Mouse (Mus musculus): ENCODE data around the gene Stk4.

Gene Stk4

DNA sequence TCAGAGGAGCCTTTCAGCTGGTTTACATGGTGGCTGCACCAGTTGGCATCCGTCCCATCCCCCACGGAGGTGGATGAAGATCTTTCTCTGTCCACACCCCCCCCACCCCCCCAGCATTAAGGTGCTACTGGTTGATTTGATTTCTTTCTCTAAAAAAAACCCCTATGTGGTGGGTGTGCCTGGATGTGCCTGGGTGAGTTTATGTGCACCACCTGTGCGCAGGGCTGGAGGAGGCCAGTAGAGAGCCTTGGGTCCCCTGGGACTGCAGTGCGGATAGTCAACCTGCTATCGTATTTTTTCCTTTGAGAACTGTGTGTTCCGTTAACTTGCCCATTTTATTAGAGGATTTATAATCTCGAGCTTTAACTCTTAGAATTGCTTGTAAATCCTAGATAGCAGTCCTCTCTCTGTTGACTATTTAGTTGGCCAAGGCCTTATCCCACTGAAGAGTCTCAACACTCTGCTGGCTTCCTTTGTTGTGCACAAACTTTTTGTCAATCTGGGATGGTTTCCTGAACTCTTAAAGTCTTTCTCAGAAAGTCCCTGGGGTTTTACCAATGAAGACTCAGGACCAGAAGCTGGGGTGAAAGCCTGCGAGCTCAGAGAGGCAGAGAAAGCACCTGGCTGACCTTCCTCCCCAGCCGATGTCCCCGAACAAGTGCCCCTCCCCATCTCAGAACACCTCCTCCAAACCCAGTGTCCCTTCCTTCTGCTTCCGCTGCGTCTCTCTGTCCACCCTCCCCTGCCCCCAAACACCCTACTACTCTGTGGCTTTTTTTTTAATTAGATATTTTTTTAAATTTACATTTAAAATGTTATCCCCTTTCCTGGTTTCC lies 58.7 kb downstream of the Stk4 start:
- no peak for DNase-seq

DNA sequence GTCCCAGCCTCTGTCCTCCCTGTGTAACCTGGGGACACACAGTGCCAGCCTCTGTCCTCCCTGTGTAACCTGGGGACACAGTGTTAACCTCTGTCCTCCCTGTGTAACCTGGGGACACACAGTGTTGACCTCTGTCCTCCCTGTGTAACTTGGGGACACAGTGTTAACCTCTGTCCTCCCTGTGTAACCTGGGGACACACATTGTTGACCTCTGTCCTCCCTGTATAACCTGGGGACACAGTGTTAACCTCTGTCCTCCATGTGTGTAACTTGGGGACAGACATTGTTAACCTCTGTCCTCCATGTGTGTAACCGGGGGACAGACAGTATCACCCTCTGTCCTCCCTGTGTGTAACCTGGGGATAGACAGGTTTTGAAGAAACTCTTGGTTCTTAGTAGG lies 61.5 kb downstream of the Stk4 start:
- no peak for DNase-seq

DNA sequence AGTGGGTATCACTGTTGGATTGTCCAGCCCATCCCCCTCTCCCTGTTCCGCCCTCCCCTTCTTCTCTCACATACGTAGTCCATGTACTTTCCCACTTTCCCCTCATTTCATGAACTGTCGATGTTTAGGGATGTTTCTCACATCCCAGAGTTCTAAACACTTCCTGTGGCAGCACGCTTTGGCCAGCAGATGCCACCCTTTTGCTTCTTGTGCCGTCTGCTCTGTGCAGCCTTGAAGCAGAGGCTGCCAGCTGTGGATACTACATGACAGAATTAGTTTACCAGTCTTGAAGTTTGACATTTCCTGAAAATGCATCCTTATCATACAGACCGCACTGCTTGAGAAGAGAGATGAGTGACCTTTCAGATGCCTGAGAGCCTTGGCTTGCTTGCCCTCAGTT lies 64.4 kb downstream of the Stk4 start:
- DNase-seq, result no peak

DNA sequence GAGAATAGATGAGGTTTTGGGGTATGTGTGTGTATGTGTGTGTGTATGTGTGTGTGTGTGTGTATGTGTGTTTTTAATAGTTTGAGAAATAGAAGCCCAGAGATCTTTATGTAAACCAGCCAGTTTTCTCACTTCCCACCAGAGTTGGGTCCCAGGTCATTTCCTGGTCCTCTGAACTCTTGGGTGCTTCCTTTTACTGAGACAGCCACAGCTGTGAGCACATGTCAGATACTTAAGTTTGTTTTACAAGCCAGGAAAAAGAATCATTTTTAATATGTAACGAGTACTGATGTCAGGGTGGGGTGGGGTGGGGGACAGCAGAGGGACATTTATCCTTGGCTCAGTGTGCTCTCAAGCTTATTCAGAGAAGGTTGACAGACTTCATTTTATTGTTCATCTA lies 65.2 kb downstream of the Stk4 start:
- DNase-seq, result no peak

DNA sequence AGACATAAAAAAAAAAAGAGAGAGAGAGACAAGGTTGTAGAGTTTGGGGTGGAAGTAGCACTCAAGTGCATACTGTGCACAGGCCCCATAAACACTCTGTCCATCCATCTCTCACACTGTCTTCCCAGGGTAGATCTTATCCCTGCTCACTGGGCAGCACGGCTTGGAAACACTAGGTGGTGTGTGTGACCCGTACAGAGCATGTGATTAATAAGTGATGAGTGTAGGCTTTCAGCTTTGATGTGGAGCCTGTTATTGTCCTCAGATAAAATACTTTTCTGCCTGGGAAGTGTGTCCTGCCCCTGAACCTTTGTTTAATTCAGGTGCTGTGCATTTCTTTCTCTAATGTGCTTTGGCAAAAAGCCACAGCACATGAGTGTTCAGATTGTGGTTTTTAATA lies 66.3 kb downstream of the Stk4 start:
- no peak for DNase-seq

DNA sequence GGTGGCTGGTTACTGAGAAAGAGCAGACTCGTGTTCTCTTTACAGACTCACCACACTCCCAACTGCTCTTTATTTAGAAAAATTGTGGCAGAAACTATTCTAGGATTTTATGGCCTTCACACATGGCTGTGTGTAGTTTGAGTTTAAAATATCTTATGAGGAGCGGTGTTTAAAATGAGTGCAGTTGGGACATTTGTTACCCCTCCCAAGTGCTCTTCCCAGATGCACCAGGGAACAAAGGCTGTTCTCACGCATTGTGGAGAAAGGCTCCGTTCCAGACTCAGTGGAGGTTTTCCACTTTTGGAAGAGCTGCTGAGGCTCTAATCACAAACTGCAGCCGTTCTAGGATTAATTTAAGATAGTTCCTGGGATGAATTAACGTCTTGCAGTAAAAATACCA lies 67.6 kb downstream of the Stk4 start:
- DNase-seq, result no peak

DNA sequence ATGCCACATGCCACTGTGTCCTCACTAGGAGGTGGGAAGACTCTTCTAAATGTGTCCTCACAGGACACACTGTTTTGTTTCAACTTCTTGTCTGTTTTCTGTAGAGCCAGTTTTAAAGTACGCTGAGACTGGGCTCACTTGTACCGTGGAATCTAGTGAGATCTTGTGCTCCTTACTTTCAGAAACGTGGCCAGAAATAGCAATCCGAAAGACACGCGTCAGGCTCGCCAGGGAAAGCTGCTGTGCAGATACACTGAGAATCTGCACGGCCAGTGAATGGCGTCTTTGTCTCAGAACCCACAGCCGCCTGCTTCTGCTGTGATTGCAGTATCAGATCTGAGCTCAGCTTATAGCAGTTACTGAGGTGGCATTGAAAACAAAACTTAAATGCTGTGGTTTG lies 71.9 kb downstream of the Stk4 start:
- no peak for DNase-seq

DNA sequence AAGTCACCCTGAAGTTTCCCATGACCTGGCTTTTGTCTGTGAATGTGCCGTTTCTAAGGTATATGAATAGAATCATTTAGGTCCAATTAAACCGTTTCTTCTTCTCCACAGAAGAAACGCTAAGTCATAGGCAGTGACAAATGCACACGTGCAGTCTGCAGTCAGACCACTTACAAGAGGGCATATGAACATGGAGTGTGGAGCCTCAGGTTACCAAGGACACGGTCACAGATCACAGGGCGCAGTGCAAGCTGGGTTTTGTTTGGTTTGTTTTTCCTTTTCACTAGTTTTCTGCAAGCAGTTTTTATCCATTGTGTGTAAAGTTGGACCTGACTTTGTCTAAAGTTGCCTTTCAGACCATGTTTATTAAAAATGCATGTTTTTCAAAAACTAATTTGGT lies 73.9 kb downstream of the Stk4 start:
- no peak for DNase-seq

DNA sequence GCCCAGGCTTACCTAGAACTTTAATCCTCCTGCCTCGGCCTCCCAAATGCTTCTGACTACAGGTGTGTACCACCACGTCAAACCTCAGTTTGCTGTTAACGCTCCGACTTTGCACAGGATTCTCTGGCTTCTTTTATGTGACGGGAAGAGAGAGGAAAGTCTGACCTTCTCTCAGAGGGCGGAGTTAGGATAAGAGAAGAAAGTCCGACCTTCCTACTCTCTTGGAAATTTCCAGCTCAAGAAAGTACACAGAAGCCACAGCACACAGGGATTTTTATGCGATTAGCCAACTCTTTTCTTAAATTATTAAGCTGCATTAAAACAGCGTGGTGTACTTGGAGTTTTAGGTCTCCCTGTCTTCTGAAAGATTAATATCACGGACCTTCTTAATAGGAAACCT lies 74.4 kb downstream of the Stk4 start:
- no peak for DNase-seq

DNA sequence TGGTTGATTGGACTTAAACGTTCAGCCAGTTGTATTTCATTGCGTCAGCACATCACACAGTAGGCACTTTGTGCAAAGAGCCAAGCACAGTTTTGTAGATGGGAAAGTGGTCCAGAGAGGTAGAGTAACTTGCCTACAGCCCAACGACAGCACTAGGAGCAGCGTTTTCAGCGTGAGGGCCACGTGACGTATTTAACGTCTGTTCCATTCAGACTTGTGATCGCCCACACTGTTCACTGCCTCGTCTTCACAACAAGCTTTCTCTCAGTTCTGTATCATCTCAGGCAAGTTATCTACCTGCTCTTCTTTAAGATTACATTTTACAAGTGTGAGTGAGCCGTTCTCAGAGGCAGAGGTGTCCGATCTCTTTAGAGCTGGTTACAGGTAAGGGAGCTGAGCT lies 76.4 kb downstream of the Stk4 start:
- no peak for DNase-seq

DNA sequence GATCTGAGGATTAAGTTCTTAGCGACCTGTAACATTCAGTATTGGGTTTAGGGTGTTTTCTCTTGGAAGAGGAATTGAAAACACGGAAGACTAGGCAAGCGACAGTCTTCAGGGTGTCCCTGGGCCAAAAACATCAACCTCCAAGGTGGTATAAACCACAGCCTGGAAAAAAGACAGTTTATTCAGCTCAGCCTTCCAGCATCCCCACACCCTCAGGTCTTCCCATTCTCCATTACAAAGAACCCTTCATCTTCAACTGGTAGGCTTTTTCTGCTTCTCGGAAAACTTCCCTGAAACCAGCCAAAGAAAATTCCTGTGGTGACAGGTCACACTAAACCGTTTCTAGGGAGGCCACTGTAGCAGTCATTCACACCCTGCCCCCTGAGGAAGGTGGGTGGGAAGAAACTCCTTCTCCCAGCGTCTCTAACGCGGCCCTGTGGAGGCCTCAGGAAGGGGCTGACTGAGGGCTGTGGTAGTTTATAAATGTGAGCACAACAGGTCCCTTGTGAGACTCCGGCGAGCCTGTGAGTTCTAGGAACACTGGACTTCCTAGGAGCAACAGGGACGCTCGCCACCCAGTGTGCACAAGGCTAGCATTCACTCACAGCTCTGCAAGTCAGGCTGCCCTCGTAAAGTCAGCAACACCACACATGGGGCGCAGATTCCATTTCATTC lies 80.1 kb downstream of the Stk4 start:
- DNase-seq, result no peak

DNA sequence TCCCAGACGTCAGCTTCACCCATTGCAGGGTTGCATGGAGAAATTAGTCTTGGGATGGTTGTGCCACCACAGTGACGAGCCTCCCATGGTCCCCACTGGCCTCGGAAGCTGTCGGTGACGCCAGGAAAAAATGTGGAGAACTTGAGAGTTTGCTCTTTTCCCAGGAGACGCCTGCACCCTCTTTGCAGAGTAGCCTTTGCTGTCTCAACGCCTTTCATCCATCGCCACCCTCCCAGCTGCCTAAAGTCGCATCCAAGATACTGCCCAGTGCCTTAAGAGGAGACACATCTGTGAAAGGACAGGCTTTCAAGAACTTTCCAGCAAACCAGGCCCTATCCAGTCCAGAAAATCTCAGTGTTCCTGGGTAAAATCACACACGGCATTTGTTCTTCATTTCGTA lies 82.2 kb downstream of the Stk4 start:
- DNase-seq, result no peak

DNA sequence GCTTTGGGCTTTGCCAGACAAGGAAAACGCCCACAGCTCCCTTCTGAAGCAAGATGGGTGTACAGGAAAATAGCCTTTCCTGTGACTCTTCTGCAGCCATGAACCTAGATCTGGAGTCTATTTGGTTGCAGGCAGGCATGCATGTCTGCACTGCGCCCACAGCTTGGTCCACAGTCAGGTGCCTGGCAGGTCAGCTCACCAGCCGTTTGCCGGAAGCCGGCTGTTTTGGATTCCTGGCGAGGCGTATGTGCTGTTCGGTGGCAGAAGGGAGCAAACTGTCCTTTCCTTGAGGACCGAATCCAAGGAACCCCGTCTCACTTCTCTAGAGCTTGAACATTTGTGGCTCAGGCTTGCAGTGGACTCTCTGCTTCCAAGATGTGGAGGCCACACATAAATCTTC lies 83.9 kb downstream of the Stk4 start:
- DNase-seq, result no peak

DNA sequence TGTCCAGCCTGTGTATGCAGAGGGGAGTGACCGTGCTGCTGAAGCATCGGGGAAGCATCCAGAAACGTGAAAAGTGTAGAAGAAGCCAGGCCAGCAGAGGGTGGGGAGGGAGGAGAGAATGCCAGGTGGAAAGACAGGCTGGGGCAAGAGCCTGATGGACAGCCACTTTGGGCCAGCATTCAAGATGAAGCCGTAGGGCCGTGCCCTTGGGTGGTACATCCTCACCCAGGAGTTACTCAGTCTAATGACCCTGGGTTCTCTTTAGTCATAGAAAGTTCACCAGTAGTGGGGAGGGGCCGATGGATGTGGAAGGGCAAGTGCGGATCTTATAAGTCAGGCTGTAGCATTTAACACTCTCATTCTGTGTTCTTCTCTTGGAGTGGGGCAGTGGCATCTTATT lies 86.0 kb downstream of the Stk4 start:
- DNase-seq, result no peak

DNA sequence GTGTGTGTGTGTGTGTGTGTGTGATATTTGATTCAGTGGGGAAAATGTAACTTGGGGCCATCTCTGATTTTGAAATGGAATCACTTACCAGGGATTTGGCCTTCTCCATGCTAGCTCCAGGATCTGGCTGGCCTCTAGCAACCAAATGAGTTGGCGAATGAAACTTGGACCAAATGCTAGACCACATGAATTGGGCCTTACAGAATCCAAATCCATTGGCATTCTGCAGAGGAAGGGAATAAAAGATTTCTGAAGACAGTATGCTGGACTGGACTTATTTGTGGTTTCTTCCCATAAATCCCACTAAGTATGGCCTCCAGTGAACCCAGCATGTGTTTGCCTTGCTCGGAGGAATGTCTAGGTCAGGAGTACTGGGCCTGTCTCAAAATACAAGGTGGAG lies 88.7 kb downstream of the Stk4 start:
- no peak for DNase-seq

DNA sequence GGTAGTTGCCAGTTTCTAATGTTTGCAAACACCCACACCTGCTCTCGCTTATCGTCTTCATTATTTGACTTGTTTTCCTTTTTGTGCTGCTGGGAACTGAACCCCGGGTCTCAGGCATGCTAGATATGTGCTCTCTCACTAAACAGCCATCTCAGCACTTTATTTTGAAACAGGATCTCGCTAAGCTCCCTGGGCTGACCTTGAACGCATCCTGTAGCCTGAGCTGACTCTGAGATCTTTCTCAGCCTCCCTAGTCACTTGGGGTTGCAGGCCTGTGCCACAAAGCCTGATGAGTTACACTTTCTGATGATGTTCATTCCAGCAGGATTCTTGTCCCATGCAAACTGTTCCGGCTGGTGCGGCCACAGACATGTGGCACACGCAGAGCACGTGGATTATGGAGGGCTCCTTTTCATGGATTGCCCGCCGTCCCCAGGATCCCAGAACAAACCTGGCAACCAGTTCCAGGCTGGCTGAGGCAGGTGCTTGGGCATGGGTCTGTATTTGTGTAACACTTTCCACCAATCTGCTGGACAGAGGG lies 91.5 kb downstream of the Stk4 start:
- no peak for DNase-seq

DNA sequence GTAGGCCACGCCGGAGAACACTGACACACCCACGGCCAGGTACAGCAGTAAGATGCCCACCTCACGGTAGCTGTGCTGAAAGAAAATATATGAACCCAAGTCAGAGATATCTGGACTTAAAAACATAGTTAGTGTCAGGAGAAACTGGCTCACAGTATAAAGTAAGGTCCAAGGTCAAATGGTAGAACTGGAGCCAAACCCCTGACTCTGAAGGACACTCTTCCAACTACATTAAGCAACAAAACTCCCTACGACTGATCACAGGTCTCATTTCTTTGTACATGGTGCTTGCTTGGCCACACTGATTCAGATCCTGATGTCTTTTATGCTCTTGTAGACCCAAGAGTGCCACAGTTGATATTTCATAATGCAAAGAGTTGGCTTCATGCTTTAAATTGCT lies 94.8 kb downstream of the Stk4 start:
- DNase-seq, result no peak

DNA sequence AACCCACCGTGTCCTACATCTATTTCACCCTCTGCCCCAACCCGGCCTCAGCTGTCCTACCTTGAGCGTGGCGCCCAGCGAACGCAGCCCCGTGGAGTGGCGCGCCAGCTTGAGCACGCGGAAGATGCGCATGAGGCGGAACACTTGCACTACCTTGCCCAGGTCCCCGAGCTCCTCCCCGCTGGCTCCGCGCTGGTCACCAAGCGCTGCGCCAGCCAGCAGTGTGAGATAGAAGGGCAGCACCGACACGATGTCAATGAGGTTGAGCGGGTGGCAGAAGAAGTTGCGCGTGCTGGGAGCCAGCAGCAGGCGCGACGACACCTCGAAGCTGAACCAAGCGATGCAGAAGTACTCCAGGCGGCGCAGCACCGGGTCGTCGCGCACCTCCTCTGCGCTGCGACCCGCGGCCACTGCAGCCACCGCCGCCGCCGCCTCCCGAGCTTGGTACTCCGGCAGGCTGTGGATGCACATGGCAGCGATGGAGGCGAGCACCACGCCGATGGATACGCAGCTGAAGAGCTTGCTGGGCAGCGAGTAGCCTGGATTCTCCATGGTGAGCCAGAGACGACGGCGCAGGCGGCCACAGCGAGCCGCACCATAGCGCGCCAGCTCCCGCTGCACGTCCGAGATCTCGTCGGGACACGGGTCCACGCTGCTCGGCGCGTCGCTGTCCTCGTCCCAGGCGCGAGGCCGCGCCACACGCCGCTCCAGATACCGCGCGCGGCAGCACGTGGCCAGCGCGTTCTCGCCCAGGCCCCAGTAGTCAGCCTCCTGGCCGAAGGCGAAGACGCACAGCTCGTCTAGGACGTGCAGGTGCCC lies 97.8 kb downstream of the Stk4 start:
- no peak for DNase-seq

DNA sequence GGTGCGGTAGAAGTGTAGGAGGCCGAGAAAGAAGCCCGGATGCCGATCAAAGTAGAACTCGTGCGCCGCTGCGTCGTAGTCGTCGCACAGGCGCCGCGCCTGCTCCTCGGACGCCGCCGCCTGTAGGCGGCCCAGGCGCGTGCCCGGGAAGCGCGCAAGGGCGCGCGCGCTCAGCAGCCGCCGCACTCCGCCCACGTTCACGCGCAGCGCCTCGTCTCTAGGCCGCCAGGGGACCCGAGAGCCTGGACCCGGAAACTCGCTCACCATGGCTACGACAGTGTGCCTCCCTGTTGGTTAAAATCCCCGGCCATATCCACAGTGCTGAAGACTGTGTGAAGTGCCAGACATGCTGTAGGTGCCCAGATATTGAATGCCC lies 98.4 kb downstream of the Stk4 start:
- no peak for DNase-seq

DNA sequence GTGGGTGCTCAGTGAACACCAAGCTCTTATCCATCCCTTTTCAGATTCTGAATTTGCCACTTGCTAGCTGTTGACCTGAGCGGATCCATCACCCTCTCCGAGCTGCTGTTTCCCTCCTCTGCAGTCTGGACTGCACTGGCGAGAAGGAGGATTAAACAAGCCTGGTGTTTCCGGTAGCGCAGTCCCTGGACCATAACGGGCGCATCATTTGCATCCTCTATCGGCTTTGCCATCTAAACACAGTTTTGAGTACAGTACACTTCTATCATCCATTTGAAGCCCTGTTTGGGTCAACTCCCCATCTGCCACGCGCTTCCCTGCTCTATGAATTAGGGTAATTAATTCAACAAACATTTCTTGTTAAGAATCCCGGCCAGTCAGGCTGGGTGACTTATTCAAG lies 100.2 kb downstream of the Stk4 start:
- no peak for DNase-seq

DNA sequence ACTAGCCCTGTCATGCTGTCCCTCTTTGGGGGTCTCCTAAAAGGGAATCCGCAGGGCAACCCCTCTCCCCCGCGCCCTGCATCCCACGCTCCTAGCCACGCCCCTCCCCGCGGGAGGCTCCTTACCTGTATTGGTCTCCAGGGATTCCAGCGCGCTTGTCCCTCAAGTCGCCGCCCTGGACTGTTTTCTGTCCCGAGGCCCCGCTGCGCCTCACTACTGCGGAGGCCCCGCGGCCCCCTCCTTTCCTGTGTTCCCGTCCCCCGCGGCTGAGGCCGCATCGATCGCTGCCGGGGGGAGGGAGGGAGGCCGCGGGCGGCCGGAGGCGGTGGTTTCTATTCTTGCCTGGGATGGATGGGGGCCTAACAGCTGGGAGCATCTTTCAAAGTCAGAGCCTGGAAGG lies 100.8 kb downstream of the Stk4 start, which contains the start of gene Kcns1:
Kcns1 (minus strand) TSS at position 212 of the 400 bp plus-strand sequence.
- no peak for DNase-seq

DNA sequence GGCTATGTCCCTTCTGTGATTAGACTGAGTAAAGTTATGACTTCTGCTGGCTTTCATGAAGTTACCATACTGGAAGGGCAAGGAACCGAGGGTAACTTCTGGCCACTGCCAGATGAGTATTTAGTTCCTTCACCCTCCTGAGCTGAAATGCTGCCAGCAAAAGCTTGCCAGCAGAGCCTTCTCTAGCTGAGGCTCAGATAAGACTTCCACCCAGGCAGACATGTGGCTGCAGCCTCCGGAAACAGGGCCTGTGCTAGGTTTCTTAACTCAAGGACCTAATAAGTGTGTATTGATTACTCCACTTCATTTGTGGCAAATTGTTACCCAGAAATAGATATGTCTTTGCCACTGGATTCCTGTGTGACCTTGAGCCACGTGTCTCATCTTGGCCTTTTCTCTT lies 103.3 kb downstream of the Stk4 start:
- DNase-seq, result no peak

DNA sequence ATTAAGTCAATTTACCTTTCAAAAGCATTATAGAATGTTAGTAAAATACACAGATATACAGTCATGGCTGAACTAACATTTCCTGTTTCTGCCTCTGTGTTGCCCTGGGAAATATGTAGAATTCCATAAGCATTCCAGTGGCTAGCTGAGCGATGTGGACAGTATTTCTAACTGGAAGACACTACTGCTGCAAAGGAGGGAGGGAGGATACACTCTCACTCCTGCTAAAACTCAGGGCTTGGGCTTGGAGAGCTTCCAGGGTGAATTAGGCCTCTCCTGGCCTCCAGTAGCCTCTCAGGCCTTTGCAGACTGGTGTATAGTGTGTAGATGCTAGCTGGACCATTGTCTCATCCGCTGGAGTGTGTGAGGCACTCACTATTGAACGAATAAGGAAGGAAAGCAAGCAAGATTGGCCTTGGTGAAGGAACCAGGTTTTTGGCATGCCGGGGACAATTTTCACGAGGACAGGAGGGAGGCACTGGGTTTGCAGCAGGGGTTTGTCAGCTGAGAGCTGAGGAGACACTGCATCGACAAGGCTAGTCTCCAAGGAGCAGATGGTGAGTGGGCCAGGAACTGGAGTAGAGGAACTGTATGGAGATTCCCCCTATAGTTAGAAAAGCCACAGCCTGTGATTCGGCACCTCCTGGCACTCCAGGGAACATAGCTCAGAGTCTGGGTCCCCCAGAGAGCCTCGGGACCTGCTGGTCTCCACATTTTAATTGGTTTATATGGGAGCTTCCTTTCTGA lies 104.7 kb downstream of the Stk4 start:
- DNase-seq, result no peak

Measured in liver (tissue).